Comparison of ENCODE assay signal across 8 mouse cellular contexts in genomic region chr3:101130526-101130925, GRCm38 (mm10). TPM values are rescaled to one million over a fixed set of nuclear protein-coding genes. Genes with fewer than 3 reads are reported as not detected.
DNase-seq lines count a peak whose midpoint lies in the region; ATAC-seq and TF ChIP-seq lines count a peak whose summit lies in the region.

No protein-coding gene starts in this region.

- no peaks in the 10 kb centered on the region for H3K27me3 ChIP-seq in kidney, embryonic 14.5 days (ENCODE audit: control insufficient read depth, insufficient read depth, low read length)
- H3K27me3 ChIP-seq in hindbrain, embryonic 10.5 days (ENCODE audit: insufficient read depth, poor library complexity, severe bottlenecking) = no peaks in the 10 kb centered on the region
- H3K27me3 ChIP-seq in liver, embryonic 15.5 days = 0 out of 2 replicates have a peak, but pooled peaks cover 6% of the 10 kb centered on the region

- no peak overlapping the region for H3K4me3 ChIP-seq in kidney, embryonic 14.5 days (ENCODE audit: low read length)
- H3K4me3 ChIP-seq in hindbrain, embryonic 10.5 days = peak overlapping the region; percentile 33
- no peak overlapping the region for H3K4me3 ChIP-seq in liver, embryonic 15.5 days (replicated peaks)
- no peak overlapping the region for H3K4me3 ChIP-seq in layer of hippocampus, adult 2 months

- peaks cover 4% of the 10 kb centered on the region; the same call in 1 of the 2 replicates for H3K4me1 ChIP-seq in kidney, embryonic 14.5 days (ENCODE audit: control insufficient read depth, insufficient read depth, low read length)
- H3K4me1 ChIP-seq in hindbrain, embryonic 10.5 days (replicated peaks) = peaks cover 15% of the 10 kb centered on the region
- H3K4me1 ChIP-seq in liver, embryonic 15.5 days (replicated peaks) = 0 out of 2 replicates have a peak, but pooled peaks cover 15% of the 10 kb centered on the region

- 0 out of 2 replicates have a peak overlapping the region, but pooled peaks have one; percentile 31 for H3K9ac ChIP-seq in kidney, embryonic 14.5 days (ENCODE audit: low read depth, low read length)
- no peak overlapping the region for H3K9ac ChIP-seq in liver, embryonic 15.5 days

- H3K9me3 ChIP-seq in kidney, embryonic 14.5 days (ENCODE audit: control insufficient read depth, low read length) = no peaks in the 10 kb centered on the region
- no peaks in the 10 kb centered on the region for H3K9me3 ChIP-seq in hindbrain, embryonic 10.5 days
- H3K9me3 ChIP-seq in liver, embryonic 15.5 days (replicated peaks) = no peaks in the 10 kb centered on the region

- TF ChIP-seq CTCF in layer of hippocampus, adult 2 months (conservative IDR thresholded peaks at IDR 0.05) = no peak

- no peak overlapping the region for H3K27ac ChIP-seq in kidney, embryonic 14.5 days (ENCODE audit: low read depth, low read length)
- H3K27ac ChIP-seq in hindbrain, embryonic 10.5 days = peak overlapping the region; percentile 60
- no peak overlapping the region for H3K27ac ChIP-seq in liver, embryonic 15.5 days (replicated peaks)
- no peak overlapping the region for H3K27ac ChIP-seq in layer of hippocampus, adult 2 months

- DNase-seq in kidney, adult 18-20 months = no peak
- DNase-seq in forelimb bud, embryonic 11.5 days (ENCODE audit: low read depth, low spot score) = peak; percentile 85
- peak; percentile 60 for DNase-seq in hindbrain, embryonic 10.5 days (ENCODE audit: low spot score)
- peak; percentile 68 for DNase-seq in skeletal muscle tissue, adult 2 months (ENCODE audit: low read depth, low spot score)
- no peak for DNase-seq in layer of hippocampus, adult 2 months (ENCODE audit: low spot score in 2 of 2)
- no peak for DNase-seq in right cerebral cortex, adult 2 months (ENCODE audit: low spot score in 2 of 2)

- WGBS in kidney, embryonic 14.5 days = 2% methylated on average over 11 of the region's 11 CpGs
- 3% methylated on average over 11 of the region's 11 CpGs for WGBS in hindbrain, embryonic 10.5 days
- WGBS in liver, embryonic 15.5 days (ENCODE audit: insufficient replicate concordance) = 3% methylated on average over 11 of the region's 11 CpGs

- H3K4me2 ChIP-seq in kidney, embryonic 14.5 days (replicated peaks; ENCODE audit: low read depth, low read length) = peak overlapping the region; percentile 34
- H3K4me2 ChIP-seq in liver, embryonic 15.5 days = peak overlapping the region; percentile 27; the same call in 1 of the 2 replicates

- peak; percentile 78 for ATAC-seq in kidney, embryonic 14.5 days (ENCODE audit: low FRiP score, low TSS enrichment)
- ATAC-seq in liver, embryonic 15.5 days (ENCODE audit: insufficient read depth) = no peak

- no peaks in the 10 kb centered on the region for H3K36me3 ChIP-seq in kidney, embryonic 14.5 days (ENCODE audit: control insufficient read depth, insufficient read depth, low read length)
- no peaks in the 10 kb centered on the region for H3K36me3 ChIP-seq in hindbrain, embryonic 10.5 days
- H3K36me3 ChIP-seq in liver, embryonic 15.5 days (replicated peaks) = no peaks in the 10 kb centered on the region

RNA-seq across cellular contexts. Expression of gene Ptgfrn, which starts 20.4 kb away (rescaled TPM):
- polyA plus RNA-seq in kidney, embryonic 14.5 days (2014; fragmentation: Nextera tagmentation; extraction: Ambion mirVana) = 4.4 and 4.7 TPM in 2 replicates
- 2.0 and 2.1 TPM in 2 replicates for polyA plus RNA-seq in hindbrain, embryonic 10.5 days (2016; fragmentation: Nextera tagmentation; extraction: Ambion mirVana)
- 0.17 and 0.24 TPM in 2 replicates for polyA plus RNA-seq in liver, embryonic 15.5 days (2015; fragmentation: Nextera tagmentation; extraction: Ambion mirVana)
- total RNA-seq in layer of hippocampus, adult 2 months (2021) = 10 to 100 TPM; 10.4 to 11.0 TPM

Comparison
In these comparisons a context has a peak if more than half of its experiments do, and no peak if none do; other contexts are left out.
1. DNase-seq: peak in forelimb bud, embryonic 11.5 days (single experiment), hindbrain, embryonic 10.5 days (single experiment) and skeletal muscle tissue, adult 2 months (single experiment); none in kidney, adult 18-20 months (single experiment), layer of hippocampus, adult 2 months (0 of 2) and right cerebral cortex, adult 2 months (0 of 2).